Mouse (Mus musculus): ENCODE results near the gene Btbd16.

The Btbd16 gene

GRCm38 (mm10) chr7:130773914-130774630, at the start of gene Btbd16:
Btbd16 (plus strand) TSS chr7:130774069.
- no peak for DNase-seq

- no peak for DNase-seq
These were observed 47.7 kb upstream of the Btbd16 start for GRCm38 (mm10) chr7:130726185-130726584.

- DNase-seq, result no peak
These were observed 47.0 kb upstream of the Btbd16 start for GRCm38 (mm10) chr7:130726724-130727422.

GRCm38 (mm10) chr7:130727560-130727959, 46.3 kb upstream of the Btbd16 start:
- DNase-seq, result no peak

GRCm38 (mm10) chr7:130731792-130732191, 42.1 kb upstream of the Btbd16 start:
- DNase-seq, result no peak

- DNase-seq, result no peak
These were observed 41.0 kb upstream of the Btbd16 start for GRCm38 (mm10) chr7:130732908-130733307.

- DNase-seq, result no peak
These were observed 40.4 kb upstream of the Btbd16 start for GRCm38 (mm10) chr7:130733423-130733822.

GRCm38 (mm10) chr7:130734195-130734787, 39.6 kb upstream of the Btbd16 start:
- no peak for DNase-seq

- no peak for DNase-seq
These were observed 32.8 kb upstream of the Btbd16 start for GRCm38 (mm10) chr7:130741099-130741498.

GRCm38 (mm10) chr7:130743239-130744025, 30.4 kb upstream of the Btbd16 start:
- no peak for DNase-seq

- no peak for DNase-seq
These were observed 24.7 kb upstream of the Btbd16 start for GRCm38 (mm10) chr7:130749165-130749564.

GRCm38 (mm10) chr7:130750752-130751490, 22.9 kb upstream of the Btbd16 start:
- DNase-seq, result peak in 1 of 2 experiments; percentile 59

GRCm38 (mm10) chr7:130751678-130752077, 22.2 kb upstream of the Btbd16 start:
- DNase-seq, result no peak

GRCm38 (mm10) chr7:130754790-130755189, 19.1 kb upstream of the Btbd16 start:
- peak; percentile 58 to 64 for DNase-seq

GRCm38 (mm10) chr7:130756343-130756835, 17.5 kb upstream of the Btbd16 start:
- DNase-seq, result no peak

- DNase-seq, result no peak
These were observed 16.5 kb upstream of the Btbd16 start for GRCm38 (mm10) chr7:130757326-130757865.

- peak; percentile 83 to 89 for DNase-seq
These were observed 11.6 kb upstream of the Btbd16 start for GRCm38 (mm10) chr7:130762071-130762897.

GRCm38 (mm10) chr7:130764160-130764559, 9.7 kb upstream of the Btbd16 start:
- DNase-seq, result no peak

- DNase-seq, result peak; percentile 53 to 54
These were observed 7.3 kb upstream of the Btbd16 start for GRCm38 (mm10) chr7:130766411-130767170.

GRCm38 (mm10) chr7:130768151-130768550, 5.7 kb upstream of the Btbd16 start:
- no peak for DNase-seq
